Mouse (Mus musculus) MEL (cell line): Measurements from ENCODE around the gene Traf6.

Experiments used
- CTCF ChIP-seq, 3 experiments: IDR thresholded peaks in 2 of 3; conservative IDR thresholded peaks in 1 of 3; 2 replicates each; pipeline ENCODE4 v1.5.1; 2011 to 2012; ENCODE audit warnings: low read length in 3 of 3, low read depth in 2 of 3, mild to moderate bottlenecking in 2 of 3, improper control_type of control experiment in 1 of 3, inconsistent platforms in 1 of 3, mixed read lengths in 1 of 3, moderate library complexity in 1 of 3; ENCODE audit not compliant: control insufficient read depth in 1 of 3, insufficient read depth in 1 of 3, poor library complexity in 1 of 3, severe bottlenecking in 1 of 3
- ELF1 ChIP-seq: IDR thresholded peaks from 2 replicates; pipeline ENCODE4 v1.6.1; 2014; ENCODE audit warnings: low read depth, mild to moderate bottlenecking, inconsistent platforms, low read length, improper control_type of control experiment, moderate library complexity
- KAT2A ChIP-seq: conservative IDR thresholded peaks from 2 replicates; pipeline ENCODE4 v1.6.1; 2012; ENCODE audit warnings: low read depth, low read length, improper control_type of control experiment, inconsistent platforms
- MEF2A ChIP-seq: IDR thresholded peaks from 2 replicates; pipeline ENCODE4 v1.6.1; 2014; ENCODE audit warnings: low read depth, mild to moderate bottlenecking, inconsistent platforms, low read length, improper control_type of control experiment; ENCODE audit not compliant: poor library complexity, insufficient replicate concordance, severe bottlenecking; ENCODE audit errors: extremely low read depth
- MYB ChIP-seq: IDR thresholded peaks from 2 replicates; pipeline ENCODE4 v1.6.1; 2011; ENCODE audit warnings: mild to moderate bottlenecking, low read depth, low read length, improper control_type of control experiment
- NRF1 ChIP-seq: IDR thresholded peaks from 2 replicates; pipeline ENCODE4 v1.6.1; 2014; ENCODE audit warnings: low read depth, mild to moderate bottlenecking, inconsistent platforms, low read length, improper control_type of control experiment, moderate library complexity; ENCODE audit not compliant: poor library complexity, insufficient read depth, severe bottlenecking
- POLR2A ChIP-seq, 2 experiments: IDR thresholded peaks; 2 replicates each; pipeline ENCODE4 v1.6.1; 2011 to 2012; ENCODE audit warnings: low read length in 2 of 2, mild to moderate bottlenecking in 2 of 2, control low read depth in 1 of 2, improper control_type of control experiment in 1 of 2, low read depth in 1 of 2, moderate library complexity in 1 of 2; ENCODE audit not compliant: control insufficient read depth in 1 of 2, insufficient read depth in 1 of 2, poor library complexity in 1 of 2
- POLR2AphosphoS5 ChIP-seq: IDR thresholded peaks from 2 replicates; pipeline ENCODE4 v1.6.1; 2012; ENCODE audit warnings: low read depth, borderline replicate concordance, mild to moderate bottlenecking, inconsistent platforms, low read length, moderate library complexity, mixed read lengths
- ZC3H11A ChIP-seq: IDR thresholded peaks from 2 replicates; pipeline ENCODE4 v1.6.1; 2012; ENCODE audit warnings: low read depth, mild to moderate bottlenecking, inconsistent platforms, low read length, improper control_type of control experiment
- ZMIZ1 ChIP-seq: IDR thresholded peaks from 2 replicates; pipeline ENCODE4 v1.6.1; 2012; ENCODE audit warnings: low read depth, mild to moderate bottlenecking, inconsistent platforms, low read length, improper control_type of control experiment, moderate library complexity

- TF ChIP-seq ZMIZ1 = no peak
- no peak for TF ChIP-seq ELF1
- TF ChIP-seq NRF1 = no peak
- TF ChIP-seq CTCF (IDR thresholded peaks at IDR 0.05 in 2 of 3, conservative IDR thresholded peaks at IDR 0.05 in 1 of 3; ENCODE audit: control insufficient read depth in 1 of 3, insufficient read depth in 1 of 3, low read depth in 2 of 3, low read length in 3 of 3, poor library complexity in 1 of 3, severe bottlenecking in 1 of 3) = peak in 1 of 3 experiments; percentile 40; a peak in 2 of 6 replicates
- TF ChIP-seq KAT2A = no peak
- no peak for TF ChIP-seq POLR2AphosphoS5
- TF ChIP-seq MEF2A = no peak
- no peak for TF ChIP-seq MYB
- no peak for TF ChIP-seq POLR2A (IDR thresholded peaks at IDR 0.05; ENCODE audit: control insufficient read depth in 1 of 2, insufficient read depth in 1 of 2, low read depth in 1 of 2, low read length in 2 of 2, poor library complexity in 1 of 2)
- TF ChIP-seq ZC3H11A = peak; percentile 19; the same call in 1 of the 2 replicates
Measured at GRCm38 (mm10) chr2:101705941-101706485, 27.8 kb downstream of the Traf6 start.
